Comparison of ENCODE assay signal across 9 mouse cellular contexts in the genomic region with DNA sequence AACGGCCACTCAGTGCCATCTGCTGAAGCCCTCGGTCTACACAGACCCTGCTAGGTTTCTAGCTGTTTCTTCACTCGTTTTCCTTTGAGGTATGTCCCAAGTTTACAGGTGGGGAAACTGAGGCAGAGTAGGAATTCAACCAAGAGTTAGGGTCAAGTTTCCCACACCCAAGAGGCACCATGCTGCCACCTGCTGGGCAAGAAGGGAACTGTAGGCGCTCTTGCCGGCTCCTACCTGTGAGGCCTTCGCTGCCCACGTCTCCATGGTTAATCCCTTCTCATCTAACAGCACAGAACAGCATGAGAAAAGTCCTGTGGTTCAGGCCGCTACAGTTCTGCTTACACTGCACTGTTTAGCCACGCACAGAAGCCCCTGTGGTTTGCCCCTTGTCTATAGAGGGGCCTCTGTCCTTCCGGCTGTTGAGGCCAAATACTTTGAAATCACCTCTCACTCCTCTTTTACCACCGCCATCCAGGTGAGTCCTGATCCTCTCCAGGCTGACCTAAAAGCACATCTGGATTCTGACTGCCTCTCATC. TPM values are rescaled to one million over a fixed set of nuclear protein-coding genes. Genes with fewer than 3 reads are reported as not detected.
DNase-seq lines count a peak whose midpoint lies in the region; ATAC-seq and TF ChIP-seq lines count a peak whose summit lies in the region.
"Had no signal": no experiment of that assay in that cellular context is flagged by ENCODE, and none has a peak within 500 bp of the region (broad histone marks: within the 10 kb centered on the region; RNA-seq: fewer than 3 reads in every experiment).

No protein-coding gene starts in this region.

- intact Hi-C loops in gastrocnemius, postnatal 14 days (cut with DNase I; ENCODE audit: low total_unique reads): loop anchor here (5.0 to 10.0 kb wide), 2 partner anchors 233 to 296 kb away; no protein-coding TSS in a partner anchor
- intact Hi-C loops in left cerebral cortex, postnatal 4 days (cut with DNase I): loop anchor here (5.0 kb wide), 1 partner anchor 301 kb away; no protein-coding TSS in a partner anchor

- H3K4me2 ChIP-seq in intestine, postnatal 0 days (replicated peaks; ENCODE audit: low read depth): no peak overlapping the region
- H3K4me2 ChIP-seq in intestine, embryonic 16.5 days (ENCODE audit: low read depth, low read length): no peak overlapping the region

- peak; percentile 94 for TF ChIP-seq CTCF in intestine, postnatal 0 days (IDR thresholded peaks at IDR 0.05; ENCODE audit: low read depth)

- no peaks in the 10 kb centered on the region for H3K9me3 ChIP-seq in intestine, postnatal 0 days (ENCODE audit: control insufficient read depth)
- H3K9me3 ChIP-seq in intestine, embryonic 16.5 days (ENCODE audit: control insufficient read depth, low read length): no peaks in the 10 kb centered on the region

- H3K9ac ChIP-seq in intestine, postnatal 0 days (ENCODE audit: low read depth, low read length): no peak overlapping the region
- H3K9ac ChIP-seq in intestine, embryonic 16.5 days (ENCODE audit: low read depth, low read length): no peak overlapping the region

- H3K27me3 ChIP-seq in intestine, postnatal 0 days (replicated peaks; ENCODE audit: control insufficient read depth, insufficient read depth, low read length): no peaks in the 10 kb centered on the region
- no peaks in the 10 kb centered on the region for H3K27me3 ChIP-seq in intestine, embryonic 16.5 days (replicated peaks; ENCODE audit: control insufficient read depth, insufficient read depth, low read length)

- WGBS in intestine, postnatal 0 days: 40% methylated on average over 11 of the region's 11 CpGs
- WGBS in intestine, embryonic 16.5 days: 40% methylated on average over 11 of the region's 11 CpGs

- DNase-seq in ES-CJ7 (ENCODE audit: low read depth, low spot score): peak; percentile 43
- DNase-seq in c-Kit-positive CD71-positive TER-119-negative erythroid progenitor cells, embryonic 14.5 days (ENCODE audit: low read depth): peak; percentile 32
- DNase-seq in gastrocnemius, postnatal 14 days: peak; percentile 54
- peak; percentile 59 for DNase-seq in left cerebral cortex, postnatal 4 days
- DNase-seq in retina, postnatal 1 day: peak; percentile 58
- DNase-seq in urinary bladder, postnatal 25 days (ENCODE audit: low spot score): peak; percentile 73

- no peak overlapping the region for H3K27ac ChIP-seq in intestine, postnatal 0 days (ENCODE audit: low read depth, low read length)
- H3K27ac ChIP-seq in intestine, embryonic 16.5 days (ENCODE audit: low read length): no peak overlapping the region

- H3K36me3 ChIP-seq in intestine, postnatal 0 days (ENCODE audit: control insufficient read depth, insufficient read depth): no peaks in the 10 kb centered on the region
- H3K36me3 ChIP-seq in intestine, embryonic 16.5 days (ENCODE audit: control insufficient read depth, insufficient read depth, low read length): no peaks in the 10 kb centered on the region

- ATAC-seq in intestine, postnatal 0 days: no peak
- ATAC-seq in intestine, embryonic 16.5 days: no peak

- no peaks in the 10 kb centered on the region for H3K4me1 ChIP-seq in intestine, postnatal 0 days (replicated peaks; ENCODE audit: control insufficient read depth, insufficient read depth, low read length)
- H3K4me1 ChIP-seq in intestine, embryonic 16.5 days (ENCODE audit: control insufficient read depth, insufficient read depth, low read length): peaks cover 11% of the 10 kb centered on the region; the same call in 1 of the 2 replicates

- H3K4me3 ChIP-seq in intestine, postnatal 0 days (ENCODE audit: low read depth, low read length): no peak overlapping the region
- H3K4me3 ChIP-seq in intestine, embryonic 16.5 days (ENCODE audit: low read length): no peak overlapping the region

RNA-seq across cellular contexts. Expression of gene Rmi2, which starts 33.1 kb away (rescaled TPM):
- polyA plus RNA-seq in intestine, postnatal 0 days (2015; fragmentation: Nextera tagmentation; extraction: Ambion mirVana): 0.53 and 0.88 TPM in 2 replicates
- 2.4 and 2.7 TPM in 2 replicates for polyA plus RNA-seq in intestine, embryonic 16.5 days (2015; fragmentation: Nextera tagmentation; extraction: Ambion mirVana)
- total RNA-seq in gastrocnemius, postnatal 14 days (2021): 1 to 10 TPM; 1.5 to 2.0 TPM
- under 1 TPM; 0.62 to 0.70 TPM for total RNA-seq in left cerebral cortex, postnatal 4 days (2021)

RNA-seq across cellular contexts. Expression of gene Gm11172, which starts 55.3 kb away (rescaled TPM):
- polyA plus RNA-seq in intestine, postnatal 0 days (2015; fragmentation: Nextera tagmentation; extraction: Ambion mirVana): not detected in 2 replicates
- polyA plus RNA-seq in intestine, embryonic 16.5 days (2015; fragmentation: Nextera tagmentation; extraction: Ambion mirVana): not detected in 2 replicates
- total RNA-seq in gastrocnemius, postnatal 14 days (2021): not detected
- not detected for total RNA-seq in left cerebral cortex, postnatal 4 days (2021)
- polyA plus RNA-seq: liver, embryonic 16.5 days had no signal
